Mouse (Mus musculus) cerebellum, adult 2 months (tissue): Measurements from ENCODE around the gene Cbl.

Experiments
- CTCF ChIP-seq: fragments of 200-500 bp; IDR thresholded peaks from 2 replicates; pipeline ENCODE4 v1.5.1; 2011; ENCODE audit warnings: low read depth, mild to moderate bottlenecking, control low read depth, low read length, moderate library complexity, borderline replicate concordance; ENCODE audit not compliant: insufficient read depth
- POLR2A ChIP-seq: fragments of 200-500 bp; IDR thresholded peaks from 2 replicates; pipeline ENCODE4 v1.6.1; 2011; ENCODE audit warnings: low read length, control low read depth, borderline replicate concordance; ENCODE audit not compliant: insufficient read depth

GRCm38 (mm10) chr9:44240399-44240798 lies 6.5 kb upstream of the Cbl start, which contains the start of gene Ccdc153:
- TF ChIP-seq CTCF (no peak), POLR2A (no peak)
